Mouse (Mus musculus) heart, postnatal 0 days (tissue): ENCODE results near the gene Gabrb3.

Experiments used
- CTCF ChIP-seq: IDR thresholded peaks from 2 replicates; pipeline ENCODE4 v1.5.1; 2016; ENCODE audit warnings: antibody characterized with exemption, control low read depth, low read depth
- EP300 ChIP-seq: IDR thresholded peaks from 2 replicates; pipeline ENCODE4 v1.6.1; 2016; ENCODE audit warnings: antibody characterized with exemption, low read depth

DNA sequence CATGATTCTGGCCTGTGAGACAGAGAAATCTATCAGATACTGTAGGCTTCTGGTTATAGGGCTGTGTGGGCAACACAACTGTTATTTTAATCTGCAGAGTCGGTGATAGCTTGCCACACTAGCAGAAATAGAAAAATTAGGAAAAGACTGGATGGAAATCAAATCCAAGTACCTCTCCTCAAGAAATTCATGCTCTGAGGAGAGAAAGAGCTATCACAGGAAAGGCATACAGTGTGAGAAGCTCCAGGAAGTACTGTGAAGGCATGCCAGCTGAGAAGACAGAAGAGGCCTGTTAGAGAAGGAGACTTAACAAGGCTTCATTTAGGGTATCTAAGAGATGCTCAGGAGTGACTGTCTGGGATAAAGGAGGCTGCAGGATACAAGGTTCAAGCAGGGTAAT, 3.2 kb downstream of the Gabrb3 start:
- TF ChIP-seq CTCF (no peak), EP300 (no peak)
